Mouse (Mus musculus) kidney, embryonic 14.5 days (tissue): ENCODE measurements around the gene Rras. TPM values are rescaled to one million over a fixed set of nuclear protein-coding genes. Genes with fewer than 3 reads are reported as not detected.

Experiments used
- ATAC-seq: fragments of 200-750 bp; cut with Nextera tagmentation; 2 replicates; pipeline ENCODE4 v1.8.0; 2017; ENCODE audit warnings: moderate number of reproducible peaks, mild to moderate bottlenecking, moderate TSS enrichment, moderate library complexity; ENCODE audit not compliant: low FRiP score, low TSS enrichment
- H3K27ac ChIP-seq: fragments of 300-500 bp; sonication (generic); 2 replicates; pipeline ENCODE4 v1.5.1; 2014; ENCODE audit warnings: low read depth, mild to moderate bottlenecking, low read length, moderate library complexity, mixed read lengths
- H3K27me3 ChIP-seq: fragments of 300-500 bp; sonication (generic); 2 replicates; pipeline ENCODE4 v1.6.1; 2014; ENCODE audit warnings: mild to moderate bottlenecking, low read length; ENCODE audit not compliant: control insufficient read depth, insufficient read depth
- H3K36me3 ChIP-seq: fragments of 300-500 bp; sonication (generic); 2 replicates; pipeline ENCODE4 v1.6.1; 2014; ENCODE audit warnings: low read length, mixed read lengths; ENCODE audit not compliant: control insufficient read depth, insufficient read depth
- H3K4me1 ChIP-seq: fragments of 300-500 bp; sonication (generic); 2 replicates; pipeline ENCODE4 v1.6.1; 2014; ENCODE audit warnings: low read length, mixed read lengths; ENCODE audit not compliant: control insufficient read depth, insufficient read depth
- H3K4me2 ChIP-seq: fragments of 300-500 bp; sonication (generic); replicated peaks from 2 replicates; pipeline ENCODE4 v1.6.1; 2014; ENCODE audit warnings: low read depth, mild to moderate bottlenecking, low read length
- H3K4me3 ChIP-seq: fragments of 300-500 bp; sonication (generic); 2 replicates; pipeline ENCODE4 v1.5.1; 2014; ENCODE audit warnings: mild to moderate bottlenecking, low read length
- H3K9ac ChIP-seq: fragments of 300-500 bp; sonication (generic); 2 replicates; pipeline ENCODE4 v1.6.1; 2014; ENCODE audit warnings: low read depth, mild to moderate bottlenecking, low read length, moderate library complexity
- H3K9me3 ChIP-seq: fragments of 300-500 bp; sonication (generic); 2 replicates; pipeline ENCODE4 v1.6.1; 2016; ENCODE audit warnings: low read length; ENCODE audit not compliant: control insufficient read depth
- WGBS: fragments of 180-500 bp; shearing (Covaris S2); extraction: QIAGEN DNeasy Blood & Tissue Kit; methylation state at CpG from one replicate; pipeline ENCODE4 v1.1.7; 2014; 5-methylcytosine and 5-hydroxymethylcytosine counted together
- polyA plus RNA-seq: library from polyadenylated mRNA; unstranded; fragments of >200 nt; fragmentation: Nextera tagmentation; extraction: Ambion mirVana; gene quantifications from 2 replicates; pipeline ENCODE4 v1.2.1, GENCODE M21; 2014

The Rras gene
- polyA plus RNA-seq, 1 experiment from 2014 or later = 31.8 TPM

GRCm38 (mm10) chr7:45052181-45052861 is 34.6 kb downstream of the Rras start:
- H3K36me3 ChIP-seq = peaks cover 35% of the 10 kb centered on the region
- H3K4me3 ChIP-seq = peak overlapping the region; percentile 93
- no peak for ATAC-seq
- peak overlapping the region; percentile 99 for H3K27ac ChIP-seq
- H3K27me3 ChIP-seq = no peaks in the 10 kb centered on the region
- H3K9me3 ChIP-seq = no peaks in the 10 kb centered on the region
- peaks cover 4% of the 10 kb centered on the region; the same call in 1 of the 2 replicates for H3K4me1 ChIP-seq
- under 1% methylated on average over 38 of the region's 38 CpGs for WGBS
- peak overlapping the region; percentile 88 for H3K9ac ChIP-seq
- H3K4me2 ChIP-seq = peak overlapping the region; percentile 95

GRCm38 (mm10) chr7:45052862-45053116 is 35.0 kb downstream of the Rras start, which contains the start of gene Prr12:
Prr12 (minus strand) TSS chr7:45052881.
- WGBS = 0% methylated on average over 13 of the region's 18 CpGs
- no peak for ATAC-seq
- Histone ChIP-seq H3K27me3 (no peaks in the 10 kb centered on the region), H3K36me3 (peaks cover 30% of the 10 kb centered on the region), H3K4me2 (peak within 1 kb of the TSS; percentile 95), H3K4me3 (peak within 1 kb of the TSS; percentile 93), H3K9me3 (no peaks in the 10 kb centered on the region), H3K9ac (peak within 1 kb of the TSS; percentile 88), H3K4me1 (peaks cover 4% of the 10 kb centered on the region; the same call in 1 of the 2 replicates), H3K27ac (peak within 1 kb of the TSS; percentile 99)

- peak overlapping the region; percentile 93 for H3K4me3 ChIP-seq
- H3K9ac ChIP-seq = peak overlapping the region; percentile 88
- peaks cover 4% of the 10 kb centered on the region; the same call in 1 of the 2 replicates for H3K4me1 ChIP-seq
- WGBS = under 1% methylated on average over 43 of the region's 59 CpGs
- H3K27me3 ChIP-seq = no peaks in the 10 kb centered on the region
- peak; percentile 41 for ATAC-seq
- peak overlapping the region; percentile 99 for H3K27ac ChIP-seq
- no peaks in the 10 kb centered on the region for H3K9me3 ChIP-seq
- peak overlapping the region; percentile 95 for H3K4me2 ChIP-seq
- peaks cover 25% of the 10 kb centered on the region for H3K36me3 ChIP-seq
These were observed 35.6 kb downstream of the Rras start for GRCm38 (mm10) chr7:45053117-45053930.

GRCm38 (mm10) chr7:45053931-45054510 is 36.3 kb downstream of the Rras start:
- H3K9me3 ChIP-seq = no peaks in the 10 kb centered on the region
- no peaks in the 10 kb centered on the region for H3K27me3 ChIP-seq
- WGBS = under 1% methylated on average over 33 of the region's 33 CpGs
- H3K27ac ChIP-seq = peak overlapping the region; percentile 99
- H3K4me2 ChIP-seq = peak overlapping the region; percentile 95
- H3K9ac ChIP-seq = peak overlapping the region; percentile 88
- H3K4me1 ChIP-seq = peaks cover 4% of the 10 kb centered on the region; the same call in 1 of the 2 replicates
- H3K36me3 ChIP-seq = peaks cover 18% of the 10 kb centered on the region
- H3K4me3 ChIP-seq = peak overlapping the region; percentile 93
- peak; percentile 95 for ATAC-seq

- Histone ChIP-seq H3K27ac (no peak overlapping the region), H3K27me3 (no peaks in the 10 kb centered on the region), H3K4me2 (no peak overlapping the region), H3K36me3 (no peaks in the 10 kb centered on the region), H3K4me3 (no peak overlapping the region), H3K4me1 (peaks cover 5% of the 10 kb centered on the region), H3K9me3 (no peaks in the 10 kb centered on the region), H3K9ac (no peak overlapping the region)
- 62% methylated on average over 14 of the region's 14 CpGs for WGBS
- ATAC-seq = no peak
These were observed 38.7 kb downstream of the Rras start for GRCm38 (mm10) chr7:45056329-45056971.

GRCm38 (mm10) chr7:45056972-45057348 is 39.2 kb downstream of the Rras start:
- no peaks in the 10 kb centered on the region for H3K9me3 ChIP-seq
- H3K4me1 ChIP-seq = peaks cover 9% of the 10 kb centered on the region
- no peak overlapping the region for H3K4me3 ChIP-seq
- H3K4me2 ChIP-seq = no peak overlapping the region
- no peak overlapping the region for H3K9ac ChIP-seq
- ATAC-seq = no peak
- H3K27me3 ChIP-seq = no peaks in the 10 kb centered on the region
- H3K36me3 ChIP-seq = no peaks in the 10 kb centered on the region
- no peak overlapping the region for H3K27ac ChIP-seq

- WGBS = 77% methylated on average over 10 of the region's 10 CpGs
- Histone ChIP-seq H3K9ac (no peak overlapping the region), H3K27ac (no peak overlapping the region; the same call in 1 of the 2 replicates), H3K27me3 (no peaks in the 10 kb centered on the region), H3K4me3 (no peak overlapping the region), H3K36me3 (no peaks in the 10 kb centered on the region), H3K9me3 (no peaks in the 10 kb centered on the region), H3K4me2 (no peak overlapping the region), H3K4me1 (peaks cover 12% of the 10 kb centered on the region)
- no peak for ATAC-seq
These were observed 41.1 kb downstream of the Rras start for GRCm38 (mm10) chr7:45058607-45059571.

GRCm38 (mm10) chr7:45060632-45061122 is 42.9 kb downstream of the Rras start:
- H3K9ac ChIP-seq = no peak overlapping the region
- 83% methylated on average over 6 of the region's 6 CpGs for WGBS
- no peak overlapping the region for H3K27ac ChIP-seq
- no peak for ATAC-seq
- no peak overlapping the region for H3K4me2 ChIP-seq
- H3K4me3 ChIP-seq = no peak overlapping the region; the same call in 1 of the 2 replicates
- peaks cover 12% of the 10 kb centered on the region for H3K4me1 ChIP-seq
- H3K9me3 ChIP-seq = no peaks in the 10 kb centered on the region
- no peaks in the 10 kb centered on the region for H3K36me3 ChIP-seq
- H3K27me3 ChIP-seq = no peaks in the 10 kb centered on the region
